Mouse (Mus musculus) heart, adult 18-20 months (tissue): Measurements from ENCODE around the gene Dnah7c. TPM values are rescaled to one million over a fixed set of nuclear protein-coding genes. Genes with fewer than 3 reads are reported as not detected.
"Not testable (repeated sequence)": the region's sequence is repeated elsewhere in the genome, so short reads cannot be mapped to it uniquely, and the experiment has no call there.

Source experiments
- DNase-seq, 2 experiments: peaks; one replicate each; pipeline ENCODE4 v3.0.0; 2021 to 2022; ENCODE audit warnings: mixed read lengths in 1 of 2
- long read RNA-seq, 2 experiments: library from polyadenylated mRNA; stranded (forward); transcript quantifications; one replicate each; pipeline ENCODE4 v2.0.0; 2021
- total RNA-seq, 2 experiments: library from RNA; stranded (reverse); gene quantifications; 2 replicates each; pipeline ENCODE4 v1.2.3; 2021

Dnah7c gene
- under 1 TPM; 0.02 to 0.51 TPM for total RNA-seq
- long read RNA-seq, experiment 1, result 0 reads
- long read RNA-seq, experiment 2, result 0 reads

DNA sequence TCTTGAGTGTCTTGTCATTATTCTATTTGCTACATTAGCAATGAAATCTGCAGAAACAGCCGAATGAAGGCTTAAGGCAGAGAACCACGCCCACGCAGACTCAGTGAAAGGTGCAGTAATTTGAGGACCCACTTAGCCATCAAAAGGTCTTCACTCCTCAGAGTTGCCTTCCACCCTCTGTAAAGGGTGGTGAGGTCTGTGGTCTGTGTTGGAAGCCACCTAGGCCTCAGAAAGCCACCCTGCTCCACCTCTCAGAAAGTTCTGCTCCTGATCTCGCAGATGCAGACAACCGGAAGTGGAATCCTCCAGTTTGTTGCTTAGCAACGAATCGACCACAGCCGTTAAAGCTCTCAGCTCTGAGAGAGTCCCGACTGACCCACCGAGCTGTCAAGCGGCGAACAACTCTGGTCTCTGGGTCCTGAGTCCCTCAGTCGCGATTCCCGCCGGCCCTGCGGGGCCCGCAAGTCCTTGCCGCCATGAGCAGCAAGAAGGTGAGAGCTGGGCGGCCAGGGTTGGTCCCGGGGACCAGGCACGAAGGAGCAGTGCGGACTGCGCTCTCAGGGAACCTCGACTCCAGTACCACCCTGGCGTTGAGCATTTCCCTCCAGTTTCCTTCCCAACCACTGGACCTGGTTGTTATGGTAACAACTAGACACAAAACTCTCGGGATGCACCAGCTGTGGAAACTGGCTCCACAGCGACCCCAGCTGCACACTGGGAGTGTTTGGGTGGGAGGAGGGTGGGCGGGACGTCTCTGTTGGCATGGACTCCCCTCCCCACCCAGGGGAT is at the start of gene Dnah7c:
Gene Dnah7c (plus strand): TSS at position 456 of the 789 bp plus-strand sequence.
- no peak for DNase-seq

DNA sequence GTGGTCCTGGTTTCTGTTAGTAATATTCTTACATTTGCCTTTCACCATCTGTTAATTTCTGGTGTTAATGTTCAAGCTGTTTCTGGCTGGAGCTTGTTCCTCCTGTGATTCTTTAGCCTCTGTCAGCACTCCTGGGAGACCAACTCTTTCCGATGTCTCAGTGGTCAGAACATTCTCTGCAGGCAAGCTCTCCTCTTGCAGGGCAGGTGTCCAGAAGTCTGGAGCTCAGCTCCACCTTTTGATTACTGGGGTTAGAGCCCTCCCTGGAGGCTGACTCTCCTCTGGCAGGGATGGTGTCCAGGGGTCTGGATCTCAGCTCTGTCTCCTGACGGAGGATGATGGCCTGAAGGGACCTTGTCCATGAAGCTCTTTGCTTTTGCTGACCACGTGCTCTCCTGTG is 44.8 kb upstream of the Dnah7c start:
- not testable (repeated sequence) for DNase-seq

GRCm38 (mm10) chr1:46394681-46395297 is 30.6 kb upstream of the Dnah7c start:
- DNase-seq, result not testable (repeated sequence)

DNA sequence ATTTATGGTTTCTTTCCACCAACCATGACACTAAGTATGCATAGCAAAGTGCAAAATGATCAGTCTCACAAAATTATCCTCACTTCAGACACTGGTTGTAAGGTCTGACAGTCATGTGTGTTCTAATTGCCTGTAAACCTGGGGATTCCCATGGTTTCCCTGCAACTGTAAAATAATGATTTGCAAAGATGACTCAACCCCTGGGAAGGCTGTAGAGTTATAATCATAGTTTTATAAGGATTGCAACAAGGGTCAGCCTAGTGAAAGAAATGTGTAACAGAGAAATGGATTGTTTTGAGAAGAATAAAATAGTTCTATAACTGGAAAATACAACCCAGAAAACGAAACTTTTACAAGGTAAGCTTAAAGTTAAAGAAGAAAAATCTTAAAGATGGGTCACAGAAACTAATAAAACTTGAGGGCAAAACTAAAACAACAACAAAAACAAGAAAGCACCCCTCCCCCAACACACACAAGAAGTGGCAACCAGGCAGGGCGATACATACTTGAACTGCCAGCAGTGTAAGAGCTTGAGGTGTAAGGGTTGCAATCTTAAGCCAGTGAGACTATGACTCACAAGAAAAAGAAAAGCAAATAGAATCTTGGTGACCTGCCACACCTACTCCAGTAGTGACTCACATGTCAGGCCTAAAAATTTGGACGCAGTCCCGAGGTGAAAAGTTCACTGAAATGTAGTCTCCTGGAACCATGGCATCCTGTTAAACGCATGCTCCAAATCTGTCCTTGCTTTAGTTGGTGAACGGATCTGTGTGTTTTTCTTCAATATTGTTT is 16.9 kb upstream of the Dnah7c start:
- no peak for DNase-seq

- not testable (repeated sequence) for DNase-seq
These were observed 10.6 kb upstream of the Dnah7c start for GRCm38 (mm10) chr1:46414798-46415197.

GRCm38 (mm10) chr1:46416946-46417345 is 8.4 kb upstream of the Dnah7c start:
- peak in 1 of 2 experiments; percentile 6 for DNase-seq

GRCm38 (mm10) chr1:46418966-46419365 is 6.4 kb upstream of the Dnah7c start:
- DNase-seq, result not testable (repeated sequence)

GRCm38 (mm10) chr1:46428401-46428800 is 3.0 kb downstream of the Dnah7c start:
- no peak for DNase-seq

- DNase-seq, result not testable (repeated sequence)
These were observed 89.3 kb downstream of the Dnah7c start for GRCm38 (mm10) chr1:46514671-46515070.

DNA sequence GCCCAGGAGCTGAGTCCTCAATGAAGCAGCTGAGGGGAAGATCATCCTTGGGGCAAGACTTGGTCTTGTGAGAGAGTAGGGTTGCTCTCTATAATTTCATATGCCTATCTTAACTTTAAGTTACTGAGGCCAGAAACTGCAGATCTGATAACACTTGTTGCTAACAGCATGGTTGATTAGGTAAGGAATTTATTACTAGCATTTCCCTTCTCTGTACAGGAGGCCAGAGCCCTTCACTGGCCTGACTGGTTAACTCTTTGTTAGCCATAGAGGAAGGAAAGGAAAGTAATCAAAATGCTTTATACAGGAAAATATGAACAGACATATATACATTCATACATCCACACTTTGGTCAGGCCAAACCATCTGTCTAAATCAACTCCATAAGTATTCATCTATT is 95.6 kb downstream of the Dnah7c start:
- DNase-seq, result no peak

DNA sequence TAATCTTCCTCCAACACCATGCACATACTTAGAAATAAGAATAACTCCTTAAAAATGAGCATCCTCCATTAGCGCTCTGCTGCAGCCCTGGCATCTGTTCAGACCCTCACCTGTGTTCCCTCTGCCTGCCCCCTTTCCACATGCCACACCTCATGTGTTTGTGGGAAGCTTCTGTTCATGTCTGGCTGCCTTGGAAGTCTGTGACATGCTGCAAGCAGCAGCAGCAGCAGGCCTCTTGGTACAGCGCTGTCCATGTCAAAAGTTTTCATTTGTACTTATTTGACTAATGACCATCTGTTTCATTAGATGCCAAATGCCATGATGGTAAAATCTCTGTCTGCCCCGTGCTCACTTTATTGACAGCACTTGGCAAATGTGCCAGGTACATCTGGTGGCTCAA is 101.1 kb downstream of the Dnah7c start:
- DNase-seq, result not testable (repeated sequence)

- DNase-seq, result no peak
These were observed 119.5 kb downstream of the Dnah7c start for GRCm38 (mm10) chr1:46544812-46545421.

- peak in 1 of 2 experiments; percentile 18 for DNase-seq
These were observed 155.0 kb downstream of the Dnah7c start for GRCm38 (mm10) chr1:46580385-46580784.

DNA sequence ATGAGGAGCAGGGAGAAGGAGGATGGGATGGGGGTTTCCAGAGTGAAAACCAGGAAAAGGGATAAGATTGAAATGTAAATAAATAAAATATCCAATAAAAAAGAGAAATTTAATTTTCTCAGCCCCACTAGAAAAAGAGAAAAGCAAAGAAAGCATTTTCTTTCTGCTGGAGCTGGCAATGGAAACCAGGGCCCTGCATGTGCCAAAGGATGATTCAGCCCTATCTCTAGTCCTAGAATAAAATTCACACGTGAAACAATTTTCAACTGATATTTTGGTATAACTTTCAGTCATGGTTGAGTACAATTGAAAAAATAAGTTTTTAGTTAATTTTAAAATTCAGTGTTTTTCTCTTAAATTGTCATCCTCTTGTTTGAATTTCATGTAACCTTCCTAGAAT is 168.4 kb downstream of the Dnah7c start:
- DNase-seq, result not testable (repeated sequence)

DNA sequence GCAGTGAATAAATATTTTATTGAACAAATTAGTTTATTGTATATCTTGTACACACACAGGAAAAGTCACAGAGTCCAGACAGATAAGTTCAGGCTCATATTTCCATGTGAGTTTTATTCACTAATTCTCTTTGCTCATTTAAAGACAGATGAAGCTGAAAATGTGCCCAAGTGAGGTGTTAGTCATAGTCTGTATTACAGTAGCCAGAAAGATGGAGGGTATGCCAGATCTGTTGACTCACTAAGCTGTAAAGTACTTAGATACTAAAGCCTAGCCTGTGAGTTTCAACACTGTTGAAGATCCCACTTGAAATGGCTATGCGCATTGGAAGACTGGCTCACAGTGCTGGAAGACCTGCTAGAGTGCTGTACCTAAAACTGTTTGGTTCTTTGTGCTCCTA is 171.0 kb downstream of the Dnah7c start:
- not testable (repeated sequence) for DNase-seq

- no peak for DNase-seq
These were observed 194.9 kb downstream of the Dnah7c start for GRCm38 (mm10) chr1:46620331-46620730.

- DNase-seq, result not testable (repeated sequence)
These were observed 200.5 kb downstream of the Dnah7c start for GRCm38 (mm10) chr1:46625914-46626313.

DNA sequence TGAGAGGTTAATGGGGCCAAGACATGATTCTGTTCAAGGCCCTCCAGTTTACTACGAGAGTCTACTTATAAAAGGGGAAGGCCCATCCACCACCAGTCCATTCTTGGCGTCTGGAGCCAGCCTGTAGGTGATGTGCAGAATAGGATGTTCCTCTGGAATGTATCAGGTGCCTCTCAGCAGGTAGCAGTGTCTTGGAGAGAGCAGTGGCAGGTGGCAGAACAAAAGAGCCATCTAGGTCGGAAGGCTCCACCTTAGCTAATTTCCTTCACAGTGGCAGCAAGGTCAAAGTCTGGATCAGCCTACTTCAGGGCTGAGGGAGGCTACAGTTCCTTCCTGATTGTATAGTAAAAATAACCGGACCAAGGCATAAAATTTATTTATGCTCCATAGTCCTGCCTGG is 224.4 kb downstream of the Dnah7c start:
- not testable (repeated sequence) for DNase-seq

GRCm38 (mm10) chr1:46652721-46653120 is 227.3 kb downstream of the Dnah7c start:
- not testable (repeated sequence) for DNase-seq

DNA sequence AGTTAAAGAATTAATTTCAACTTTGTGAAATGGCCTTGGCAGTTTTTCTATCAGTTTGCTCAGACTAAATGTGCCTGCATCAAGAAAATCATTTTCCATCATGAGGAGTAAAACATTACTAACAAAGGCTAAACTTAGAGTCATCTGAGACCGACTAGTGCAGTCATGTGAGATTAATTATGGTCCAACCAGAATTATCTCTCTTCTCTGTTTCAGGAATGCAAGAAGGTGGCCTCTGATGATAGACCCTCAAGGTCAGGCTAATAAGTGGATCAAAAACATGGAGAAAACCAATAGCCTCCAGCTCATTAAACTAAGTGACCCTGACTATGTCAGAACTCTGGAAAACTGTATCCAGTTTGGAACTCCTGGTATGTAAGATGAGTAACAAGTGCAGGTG is 299.4 kb downstream of the Dnah7c start:
- not testable (repeated sequence) for DNase-seq

DNA sequence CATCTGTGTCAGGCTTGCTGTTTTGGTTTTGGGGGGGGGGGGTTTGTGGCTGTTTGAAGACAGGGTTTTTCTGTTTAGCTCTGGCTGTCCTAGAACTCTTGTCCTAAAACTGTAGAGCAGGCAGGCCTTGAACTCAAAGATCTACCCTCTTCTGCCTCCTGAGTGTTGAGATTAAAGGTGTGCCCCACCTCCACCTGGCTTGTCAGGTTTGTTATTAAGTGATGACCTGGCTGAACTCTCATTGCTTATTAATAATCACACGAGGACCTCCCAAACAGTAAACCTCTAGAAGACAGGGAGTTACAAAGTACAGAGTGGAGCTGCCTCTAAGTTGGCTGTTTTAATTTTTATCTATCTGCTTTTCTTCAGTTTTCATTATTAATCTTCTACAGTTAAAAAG is 299.9 kb downstream of the Dnah7c start:
- DNase-seq, result no peak

DNA sequence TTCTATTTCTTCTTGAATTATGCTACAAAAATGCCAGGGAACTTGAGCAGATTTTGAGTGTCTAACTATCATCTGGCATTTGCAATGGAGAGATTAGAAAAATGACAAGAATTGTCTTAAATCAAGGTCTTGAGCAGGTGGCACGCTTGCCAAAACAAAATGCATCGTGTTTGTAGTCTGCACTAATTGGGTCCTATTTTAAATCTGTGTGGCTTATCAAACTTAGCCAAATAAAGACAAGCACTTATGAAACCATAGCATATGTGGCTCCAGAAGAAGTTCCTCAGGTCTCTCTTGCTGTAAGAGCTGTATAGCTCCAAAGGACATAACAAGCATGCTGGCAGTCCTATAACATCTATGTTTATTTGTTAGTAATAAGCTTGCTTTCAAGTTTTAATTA is 300.3 kb downstream of the Dnah7c start:
- DNase-seq, result not testable (repeated sequence)
